Mouse (Mus musculus) forebrain, embryonic 16.5 days (tissue): ENCODE results near the gene Ccdc150. TPM values are rescaled to one million over a fixed set of nuclear protein-coding genes. Genes with fewer than 3 reads are reported as not detected.

ENCODE experiments used
- polyA plus RNA-seq: library from polyadenylated mRNA; unstranded; fragments of >200 nt; fragmentation: Nextera tagmentation; extraction: Ambion mirVana; gene quantifications from 2 replicates; pipeline ENCODE4 v1.2.1, GENCODE M21; 2015

The Ccdc150 gene
- polyA plus RNA-seq, 1 experiment from 2014 or later = 0.15 TPM

Other genes with a start within 250 kb of the Ccdc150 start
- gene Hecw2, start 55.5 kb upstream of the Ccdc150 start, polyA plus RNA-seq = 4.6 and 5.3 TPM in 2 replicates
- 22.6 and 24.5 TPM in 2 replicates for gene Gtf3c3, start 188.3 kb downstream of the Ccdc150 start, polyA plus RNA-seq